Mouse (Mus musculus): ENCODE data around the gene Ccdc92.

Ccdc92 gene

GRCm38 (mm10) chr5:124853079-124853478 is 9.1 kb downstream of the Ccdc92 start:
- no peak for DNase-seq

DNA sequence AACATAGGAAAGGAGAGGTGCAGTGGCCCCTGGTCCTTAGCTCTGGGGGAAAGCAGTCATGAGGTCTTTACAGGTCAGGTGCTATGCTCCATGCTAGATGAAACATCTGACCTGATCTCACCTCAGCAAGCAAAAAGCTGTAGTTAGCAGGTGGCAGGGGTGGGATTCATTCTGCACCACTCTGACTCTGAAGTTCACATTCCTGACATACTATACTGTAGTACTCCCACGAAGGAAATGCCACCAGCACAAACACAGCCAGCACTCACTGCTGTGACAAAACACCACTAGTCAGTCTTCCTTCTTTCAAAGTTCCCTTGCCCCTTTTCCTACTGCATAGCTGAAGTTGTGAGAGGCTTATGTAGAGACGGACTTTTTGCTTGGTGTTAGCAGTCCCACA is 9.9 kb downstream of the Ccdc92 start:
- DNase-seq, result no peak

DNA sequence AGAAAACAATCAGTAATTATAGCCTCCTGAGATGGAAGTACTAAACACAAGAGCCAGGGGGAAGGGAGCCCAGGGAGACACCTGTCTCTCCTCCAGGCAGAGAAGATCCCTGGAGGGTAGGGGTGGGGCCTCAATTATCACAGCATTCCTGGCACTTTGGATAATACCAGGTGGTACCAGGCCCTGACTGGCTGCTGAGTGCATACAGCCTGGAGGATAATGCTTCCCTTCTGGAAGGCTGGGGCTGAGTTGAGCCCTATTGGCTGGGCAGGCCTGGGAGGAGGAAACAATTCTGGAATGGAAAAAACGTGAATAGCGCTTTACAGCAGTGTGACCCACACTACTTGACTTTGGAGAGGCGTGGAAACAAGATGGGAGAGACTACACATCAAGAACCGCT is 10.7 kb downstream of the Ccdc92 start:
- no peak for DNase-seq

- no peak for DNase-seq
These were observed 13.2 kb downstream of the Ccdc92 start for GRCm38 (mm10) chr5:124848994-124849393.

DNA sequence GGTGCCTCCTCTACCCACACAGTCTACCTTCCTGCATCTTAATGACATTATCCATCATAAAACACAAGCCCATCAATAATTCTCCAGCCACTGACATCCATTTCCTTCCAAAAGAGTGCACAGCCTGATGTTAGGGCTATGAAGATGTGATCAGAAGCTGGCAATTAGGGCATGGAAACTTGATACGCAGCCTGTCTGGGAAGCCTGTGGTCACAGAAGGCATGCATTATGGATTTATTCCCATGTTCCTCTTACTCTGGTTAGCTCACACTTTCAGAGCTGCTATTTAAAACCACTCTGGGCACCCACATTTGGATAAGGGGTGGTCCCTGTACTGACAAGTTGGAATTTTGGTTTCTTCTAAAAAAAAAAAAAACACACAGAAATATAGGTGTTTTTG is 15.2 kb downstream of the Ccdc92 start:
- no peak for DNase-seq

DNA sequence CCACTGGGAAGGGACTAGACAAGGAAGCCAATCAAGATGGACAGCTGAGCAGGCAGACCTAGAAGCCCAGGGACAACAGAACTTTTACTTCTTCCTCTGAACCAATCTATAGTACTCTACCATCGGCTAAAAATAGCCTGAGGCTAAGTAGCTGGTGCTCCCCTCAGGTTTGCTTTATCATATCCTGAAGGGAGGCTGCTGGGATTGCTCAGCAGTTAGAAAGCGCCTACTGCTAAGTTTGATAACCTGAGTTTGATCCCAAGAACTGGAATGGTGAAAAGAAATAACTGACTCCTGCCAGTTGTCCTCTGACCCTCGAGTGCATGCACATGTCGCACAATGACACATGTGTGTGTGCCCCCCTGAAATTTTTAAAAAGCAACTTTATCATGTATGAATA is 17.3 kb downstream of the Ccdc92 start:
- no peak for DNase-seq

- no peak for DNase-seq
These were observed 18.8 kb downstream of the Ccdc92 start for GRCm38 (mm10) chr5:124843386-124843785.

- DNase-seq, result no peak
These were observed 21.6 kb downstream of the Ccdc92 start for GRCm38 (mm10) chr5:124840669-124841068.

GRCm38 (mm10) chr5:124840202-124840601 is 22.0 kb downstream of the Ccdc92 start:
- no peak for DNase-seq

- DNase-seq, result no peak
These were observed 25.6 kb downstream of the Ccdc92 start for GRCm38 (mm10) chr5:124836621-124837020.

DNA sequence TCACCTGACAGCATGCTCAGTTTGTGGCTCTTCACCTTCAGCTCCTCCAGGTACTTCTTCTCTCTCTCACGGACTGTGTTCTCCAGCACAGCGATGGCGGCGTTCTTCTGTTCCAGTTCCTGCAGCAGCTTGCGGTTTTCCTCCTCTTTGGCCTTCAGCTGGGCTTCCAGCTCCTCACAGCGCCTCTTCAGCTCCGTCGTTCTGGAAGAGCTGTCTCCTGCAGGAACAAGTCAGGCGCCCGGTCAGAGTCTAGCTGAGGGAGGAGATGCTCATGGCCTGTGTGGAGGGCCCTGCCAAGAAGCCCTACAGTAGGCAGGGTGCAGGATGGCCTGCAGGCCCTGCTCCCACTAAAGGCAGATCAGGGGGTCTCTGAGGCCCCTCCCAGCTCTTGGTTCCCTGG is 26.1 kb downstream of the Ccdc92 start:
- DNase-seq, result no peak

- DNase-seq, result no peak
These were observed 27.0 kb downstream of the Ccdc92 start for GRCm38 (mm10) chr5:124835218-124835617.

DNA sequence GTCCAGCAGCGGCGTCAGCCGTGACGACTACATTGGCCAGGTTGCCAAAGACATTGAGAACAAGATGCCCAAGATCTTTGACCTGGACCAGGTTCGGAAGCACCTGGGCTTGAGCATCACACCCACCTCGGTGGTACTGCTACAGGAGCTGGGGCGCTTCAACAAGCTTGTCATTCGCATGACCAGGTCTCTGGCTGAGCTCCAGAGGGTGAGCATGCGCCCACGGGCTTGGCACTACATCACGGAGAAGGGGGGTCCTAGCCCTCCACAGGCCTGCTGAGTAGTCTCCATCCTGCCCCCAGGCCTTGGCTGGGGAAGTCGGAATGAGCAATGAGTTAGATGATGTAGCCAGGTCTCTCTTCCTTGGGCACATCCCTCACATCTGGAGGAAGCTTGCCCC is 31.9 kb downstream of the Ccdc92 start:
- no peak for DNase-seq

DNA sequence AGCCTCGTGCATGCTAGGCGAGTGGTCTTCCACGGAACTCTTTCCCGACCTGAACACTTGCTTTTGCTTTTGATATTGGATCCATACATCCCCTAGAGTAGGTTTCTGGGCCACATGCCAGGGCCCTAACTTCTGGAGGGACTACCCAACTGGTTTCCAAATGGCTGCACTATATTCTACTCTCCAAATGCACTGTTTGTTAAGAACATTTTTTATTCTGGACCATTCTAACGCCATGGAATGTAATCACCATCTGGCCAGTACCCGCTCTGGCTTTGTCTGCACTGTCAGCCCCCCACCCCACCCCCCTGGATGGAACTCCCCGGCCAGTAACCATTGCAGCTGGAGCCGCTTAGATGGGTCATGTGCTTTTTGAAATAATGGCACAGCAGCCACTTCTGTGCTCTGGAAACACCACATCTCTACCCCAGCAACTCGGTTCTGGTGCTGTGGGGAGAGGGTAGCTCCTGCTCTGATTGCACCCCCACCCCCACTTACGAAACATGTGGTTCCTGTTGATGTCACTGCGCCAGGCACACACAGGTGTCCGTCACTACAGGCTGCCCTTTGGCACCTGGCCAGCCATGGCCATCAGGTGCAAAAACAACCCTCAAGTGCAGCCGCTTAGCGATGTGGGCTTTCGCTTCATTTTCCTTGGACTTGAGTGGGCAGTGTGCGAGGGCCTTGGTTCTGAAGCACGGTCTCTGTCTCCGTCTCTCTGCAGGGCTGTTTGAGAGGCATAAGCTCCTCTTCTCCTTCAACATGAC is 39.9 kb downstream of the Ccdc92 start:
- peak; percentile 55 for DNase-seq

DNA sequence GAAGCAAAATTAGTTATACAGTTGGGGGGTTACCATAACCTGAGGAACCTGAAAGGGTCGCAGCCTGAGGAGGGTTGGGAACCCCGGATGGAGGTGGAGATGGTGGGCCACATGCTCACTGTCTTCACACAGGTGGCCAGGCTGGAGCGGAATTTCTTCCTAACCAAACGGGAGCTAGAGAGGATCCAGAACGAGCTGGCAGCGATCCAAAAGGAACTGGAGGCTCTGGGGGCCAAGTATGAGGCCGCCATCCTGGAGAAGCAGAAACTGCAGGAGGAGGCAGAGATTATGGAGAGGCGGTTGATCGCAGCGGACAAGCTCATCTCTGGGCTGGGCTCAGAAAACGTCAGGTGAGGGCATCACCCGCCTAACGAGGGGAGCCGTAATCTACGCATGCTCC is 45.2 kb downstream of the Ccdc92 start:
- no peak for DNase-seq

DNA sequence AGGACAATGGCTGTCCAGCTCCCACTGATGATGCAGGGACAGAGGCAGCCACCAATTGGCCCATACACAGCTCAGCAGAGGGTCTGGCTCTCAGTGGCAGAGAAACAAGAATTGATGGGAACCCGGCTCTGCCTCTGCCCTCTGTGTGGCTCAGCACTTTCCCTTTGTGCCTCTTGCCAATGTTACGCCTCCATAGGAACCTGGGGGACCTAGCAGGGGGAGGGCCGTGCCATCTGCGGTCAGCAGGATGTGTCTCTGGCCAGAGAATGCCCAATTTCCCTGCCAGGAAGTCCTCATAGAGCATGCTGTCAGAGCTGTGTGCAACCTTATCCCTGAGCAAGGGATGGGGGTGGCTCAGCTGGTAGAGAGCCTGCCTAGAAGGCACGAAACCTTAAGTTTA is 47.4 kb downstream of the Ccdc92 start:
- DNase-seq, result no peak

DNA sequence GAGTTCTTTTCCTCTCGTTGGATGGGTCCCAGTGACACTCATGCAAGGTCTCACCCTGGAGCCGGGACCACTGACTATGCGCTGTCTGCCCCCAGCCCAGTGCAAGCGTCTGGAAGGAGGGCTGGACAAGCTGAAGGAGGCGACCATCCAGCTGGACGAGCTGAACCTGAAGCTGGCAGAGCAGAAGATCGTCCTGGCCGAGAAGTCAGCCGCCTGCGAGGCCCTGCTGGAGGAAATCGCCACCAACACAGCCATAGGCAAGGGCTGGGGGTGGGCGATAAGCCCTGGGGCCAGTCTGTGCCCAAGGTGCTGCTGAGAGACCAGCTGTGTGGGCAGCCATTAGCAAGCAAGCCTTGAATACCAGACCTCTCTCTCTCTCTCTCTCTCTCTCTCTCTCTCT is 49.8 kb downstream of the Ccdc92 start:
- no peak for DNase-seq

DNA sequence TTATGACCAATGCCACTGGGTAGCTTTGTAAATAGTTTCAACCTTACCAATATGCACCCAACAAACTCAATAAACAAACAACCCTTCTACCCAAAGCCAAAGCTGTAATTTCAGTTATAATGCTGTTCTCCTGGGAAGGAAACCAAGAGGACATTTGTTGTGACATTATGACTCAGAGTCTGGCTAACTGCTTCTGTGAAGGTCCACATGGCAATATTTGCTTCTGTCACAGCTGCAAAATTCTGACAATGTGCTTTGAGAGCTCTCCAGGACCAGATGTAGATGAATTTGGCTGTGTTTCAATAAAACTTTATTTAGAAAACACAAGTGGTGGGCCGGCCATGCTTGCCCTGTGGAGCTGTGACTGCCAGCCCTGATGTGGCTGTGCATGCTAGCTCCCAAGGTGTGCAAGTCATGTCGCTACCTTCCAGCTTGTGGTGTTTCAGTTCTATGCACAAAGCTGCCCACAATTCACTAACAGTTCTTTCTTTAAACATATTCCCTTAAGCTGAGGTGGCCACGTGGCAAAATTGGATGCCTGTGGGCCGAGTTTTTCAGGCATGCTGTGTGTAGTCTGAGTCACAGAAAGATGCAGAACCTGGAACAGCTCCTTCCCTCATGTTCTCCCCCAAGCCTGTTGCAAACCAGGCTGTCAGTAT is 52.4 kb downstream of the Ccdc92 start:
- DNase-seq, result no peak

DNA sequence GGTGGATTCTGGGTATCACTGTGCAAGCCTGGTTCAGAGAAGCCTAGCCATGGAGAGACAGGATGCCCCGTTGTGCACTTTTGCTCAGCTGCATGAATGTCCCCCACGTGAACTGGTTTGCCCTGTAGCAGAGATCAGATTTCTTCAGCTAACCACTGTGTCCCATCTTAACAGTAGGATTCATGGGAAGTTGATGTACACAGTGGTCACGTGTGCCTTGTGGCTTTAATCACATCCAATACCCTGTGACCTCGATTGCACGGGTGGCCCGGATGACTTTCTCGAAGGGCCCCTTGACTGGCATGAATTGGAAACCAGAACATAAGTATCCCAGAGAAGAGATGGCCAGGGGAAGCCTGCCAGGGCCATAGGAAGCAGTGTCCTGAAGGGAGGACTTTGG is 70.1 kb downstream of the Ccdc92 start:
- no peak for DNase-seq

DNA sequence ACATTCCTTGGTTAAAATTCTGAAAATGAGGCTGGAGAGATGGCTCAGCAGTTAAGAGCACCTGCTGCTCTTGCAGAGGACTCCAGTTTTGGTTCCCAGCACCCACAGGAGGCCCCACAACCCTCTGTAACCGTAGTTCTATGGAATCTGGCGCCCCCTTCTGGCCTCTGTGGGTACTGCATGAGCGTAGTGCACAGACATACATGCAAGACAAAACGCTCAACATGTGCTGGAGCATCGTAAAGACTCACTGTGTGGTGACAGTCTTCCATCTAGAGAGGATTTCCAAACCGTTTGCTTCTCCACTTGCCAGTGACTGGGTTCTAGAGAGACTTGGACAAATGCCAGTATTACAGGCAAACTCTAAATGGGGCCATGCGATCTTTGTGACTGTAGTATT is 76.6 kb downstream of the Ccdc92 start:
- no peak for DNase-seq
